Mouse (Mus musculus) liver, embryonic 14.5 days (tissue): ENCODE measurements around the gene Tpr.

Experiments used
- CTCF ChIP-seq: IDR thresholded peaks from 2 replicates; pipeline ENCODE4 v1.5.1; 2016; ENCODE audit warnings: antibody characterized with exemption, low read depth, control low read depth
- EP300 ChIP-seq: IDR thresholded peaks from 2 replicates; pipeline ENCODE4 v1.6.1; 2016; ENCODE audit warnings: antibody characterized with exemption, low read depth

GRCm38 (mm10) chr1:150392638-150393487 lies at the start of gene Tpr, which contains the start of gene Odr4:
- TF ChIP-seq CTCF, result peak; percentile 91
- no peak for TF ChIP-seq EP300
